Mouse (Mus musculus) adrenal gland (tissue): Measurements from ENCODE around the gene Reep3.

Source experiments
- intact Hi-C: fragments of 180-260 bp; cut with DNase I; formaldehyde crosslinking; loops from one replicate; pipeline ENCODE4 v1.15.1; 2025

Gene Reep3

DNA sequence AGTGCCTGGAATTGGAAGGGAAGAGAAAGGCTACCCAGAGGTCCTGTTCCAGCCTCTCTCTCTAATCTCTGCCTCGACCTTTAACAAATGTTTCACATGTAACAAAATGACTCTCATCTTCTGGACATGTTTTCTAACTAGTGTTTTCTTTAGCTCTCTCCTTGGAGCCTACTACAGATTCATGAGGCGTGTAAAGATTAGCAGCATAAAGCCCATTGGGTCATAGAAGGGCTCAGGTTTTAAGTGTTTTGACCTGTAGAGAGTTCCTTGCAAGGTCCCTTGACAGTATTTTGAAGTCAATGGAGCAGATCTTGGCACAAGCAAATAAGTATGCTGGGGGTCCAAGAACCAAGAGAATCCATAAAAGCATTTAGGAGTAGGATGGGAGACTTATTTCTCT lies 118.5 kb downstream of the Reep3 start:
- intact Hi-C loops = no loop called here

DNA sequence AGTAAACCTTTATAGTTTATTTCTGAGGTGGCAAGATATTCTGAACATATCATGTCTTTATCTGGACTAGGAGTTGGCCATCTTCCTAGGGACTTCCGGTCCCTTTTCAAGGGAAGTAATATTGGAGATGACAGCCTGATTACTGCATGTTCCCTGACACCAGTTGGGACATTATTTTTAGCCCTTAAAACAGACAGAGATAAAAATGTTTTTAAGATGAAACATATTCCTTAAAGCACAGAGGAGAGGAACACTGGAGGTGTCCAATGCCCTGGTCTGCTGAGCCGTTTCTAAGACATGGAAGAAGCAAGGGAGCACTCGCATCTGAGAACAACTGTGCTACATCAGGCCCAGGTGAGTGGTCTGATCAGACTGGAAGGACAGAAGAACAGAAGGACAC lies 119.7 kb downstream of the Reep3 start:
- intact Hi-C loops = no loop called here

- intact Hi-C loops = no loop called here
Observed at GRCm38 (mm10) chr10:66975451-66975850, 121.3 kb downstream of the Reep3 start.

DNA sequence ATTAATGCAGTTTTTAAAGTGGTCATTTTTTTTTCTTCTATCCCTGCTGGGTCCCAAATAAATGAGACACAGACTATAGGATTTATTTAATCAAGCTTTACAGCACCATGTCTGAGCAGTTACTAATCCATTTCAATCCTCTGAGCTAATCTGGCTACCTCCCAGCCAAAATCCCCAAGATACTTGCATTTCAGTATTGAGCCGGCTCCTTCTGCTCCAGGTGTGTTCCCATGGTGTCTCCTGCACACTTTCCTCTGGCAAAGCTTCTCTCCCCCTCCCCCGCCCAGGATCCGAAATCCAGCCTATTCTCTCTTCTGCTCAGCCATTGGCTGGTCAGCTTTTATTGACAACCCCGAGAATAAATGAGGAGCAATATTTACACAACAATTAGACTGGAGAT lies 122.3 kb downstream of the Reep3 start:
- intact Hi-C loops = no loop called here

GRCm38 (mm10) chr10:66973866-66974265 lies 122.9 kb downstream of the Reep3 start:
- intact Hi-C loops = no loop called here

DNA sequence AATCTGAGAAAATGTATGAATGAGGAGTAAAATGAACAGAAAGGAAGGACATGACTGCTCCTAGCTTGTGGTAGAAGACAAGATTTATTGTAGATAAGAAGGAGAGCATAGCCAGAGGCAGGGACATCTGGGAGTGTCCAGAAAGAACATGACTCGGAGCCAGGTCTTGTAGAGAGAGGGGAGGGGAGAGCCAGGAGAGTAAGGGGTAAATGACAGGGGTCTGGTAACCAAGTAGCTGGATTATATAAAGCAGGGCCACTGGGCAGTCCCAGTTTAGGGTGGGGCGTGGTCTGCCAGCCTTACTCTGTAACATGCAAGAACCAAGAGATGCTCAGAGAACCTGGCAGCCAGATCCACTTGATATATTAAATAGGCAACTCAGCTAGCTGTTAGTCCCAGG lies 123.5 kb downstream of the Reep3 start:
- intact Hi-C loops = no loop called here

- intact Hi-C loops = no loop called here
Observed at GRCm38 (mm10) chr10:66970336-66971115, 126.2 kb downstream of the Reep3 start.

- intact Hi-C loops = no loop called here
Observed at GRCm38 (mm10) chr10:66969581-66969980, 127.2 kb downstream of the Reep3 start.

DNA sequence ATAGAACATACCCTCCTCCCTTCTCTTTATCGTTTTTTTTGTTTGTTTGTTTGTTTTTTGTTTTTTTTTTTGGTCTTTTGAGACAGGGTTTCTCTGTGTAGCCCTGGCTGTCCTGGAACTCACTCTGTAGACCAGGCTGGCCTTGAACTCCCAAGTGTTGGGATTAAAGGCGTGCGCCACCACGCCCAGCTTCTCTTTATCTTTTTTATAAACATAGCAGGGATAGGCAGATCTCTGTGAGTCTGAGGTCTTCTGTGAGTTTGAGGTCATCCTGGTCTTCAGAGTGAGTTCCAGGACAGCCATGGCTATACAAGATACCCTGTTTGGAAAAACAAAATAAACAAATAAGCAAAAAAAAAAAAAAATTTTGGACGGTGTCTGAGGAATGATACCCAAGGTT lies 127.7 kb downstream of the Reep3 start:
- intact Hi-C loops = no loop called here

DNA sequence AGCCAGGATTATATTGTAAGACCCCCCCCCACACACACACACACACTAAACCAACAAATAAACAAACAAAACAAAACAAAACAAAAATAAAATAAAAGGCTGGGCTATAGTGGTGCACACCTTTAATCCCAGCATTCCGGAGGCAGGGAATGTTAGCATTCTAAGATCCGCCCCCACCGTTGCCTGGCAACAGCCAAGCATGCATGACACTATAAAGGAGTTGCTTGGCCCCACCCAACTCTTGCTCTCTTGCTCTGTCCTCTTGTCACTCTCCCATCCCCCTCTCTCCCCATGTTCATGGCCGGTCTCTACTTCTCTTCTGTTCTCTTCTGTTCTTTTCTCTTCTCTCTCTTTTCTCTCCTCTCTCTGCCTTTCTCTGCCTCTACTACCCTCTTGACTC lies 128.2 kb downstream of the Reep3 start:
- intact Hi-C loops = no loop called here

- intact Hi-C loops = no loop called here
Observed at GRCm38 (mm10) chr10:66966391-66967109, 130.2 kb downstream of the Reep3 start.

DNA sequence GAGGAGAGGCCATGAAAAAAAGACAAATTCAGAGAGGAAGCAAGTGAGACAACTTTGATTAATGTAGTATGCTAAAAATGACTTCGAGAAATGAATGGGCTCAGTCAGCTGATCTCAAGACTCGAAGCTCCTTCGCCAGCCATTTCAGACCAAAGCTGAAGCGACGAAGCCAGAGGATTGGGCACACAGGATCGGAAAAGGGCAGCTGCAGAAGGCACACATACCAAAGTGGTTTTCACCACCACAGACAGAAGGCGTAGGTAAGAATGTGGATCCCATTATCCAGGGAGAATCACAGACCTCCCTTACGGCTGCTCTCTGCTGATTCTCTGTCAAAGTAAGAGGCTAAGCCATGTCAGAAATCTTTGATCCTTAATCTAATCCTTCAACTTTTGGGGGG lies 136.6 kb downstream of the Reep3 start:
- intact Hi-C loops = no loop called here
